In the genomic region with DNA sequence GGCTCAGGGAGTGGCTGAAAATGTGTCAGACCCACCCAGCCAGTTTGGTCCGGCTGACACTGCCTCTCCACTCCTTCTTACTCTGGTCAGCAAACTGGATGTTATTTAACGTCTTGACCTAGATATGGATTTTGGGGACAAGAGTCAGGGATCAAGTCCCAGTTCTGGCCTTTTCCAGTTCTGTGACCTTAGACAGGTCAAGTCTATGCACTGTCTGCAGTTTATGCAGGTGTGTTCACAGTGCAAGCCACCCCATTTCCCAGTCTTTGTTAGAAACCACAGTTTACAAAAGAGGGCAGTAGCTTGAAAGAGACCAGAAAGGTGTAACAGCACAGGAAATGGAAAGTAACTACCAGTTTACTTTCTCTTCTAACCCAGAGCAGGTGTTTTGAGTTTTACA, we compare ENCODE assay signal across 9 mouse cellular contexts. TPM values are rescaled to one million over a fixed set of nuclear protein-coding genes. Genes with fewer than 3 reads are reported as not detected.
DNase-seq lines count a peak whose midpoint lies in the region; ATAC-seq lines count a peak whose summit lies in the region.
"Had no signal": no experiment of that assay in that cellular context is flagged by ENCODE, and none has a peak within 500 bp of the region (broad histone marks: within the 10 kb centered on the region; RNA-seq: fewer than 3 reads in every experiment).

No protein-coding gene starts in this region.

- no peaks in the 10 kb centered on the region for H3K36me3 ChIP-seq in heart, embryonic 16.5 days (ENCODE audit: control insufficient read depth, insufficient read depth)
- peaks cover 12% of the 10 kb centered on the region for H3K36me3 ChIP-seq in hindbrain, embryonic 15.5 days
- H3K36me3 ChIP-seq in stomach, embryonic 14.5 days (ENCODE audit: control insufficient read depth, insufficient read depth, low read length), result no peaks in the 10 kb centered on the region

- peak; percentile 25 for ATAC-seq in heart, embryonic 16.5 days (replicated peaks; ENCODE audit: extremely low read depth, insufficient read depth, low FRiP score)
- 0 out of 2 replicates have a peak, but pooled peaks have one; percentile 16 for ATAC-seq in hindbrain, embryonic 15.5 days (ENCODE audit: low FRiP score, low read depth)
- ATAC-seq in stomach, embryonic 14.5 days (ENCODE audit: insufficient number of reproducible peaks, insufficient read depth, low FRiP score, low read depth), result 0 out of 2 replicates have a peak, but pooled peaks have one; percentile 19
- no peak for ATAC-seq in erythroid progenitor cell, adult 5-6 weeks (replicated peaks; ENCODE audit: low FRiP score, poor library complexity, severe bottlenecking)

- no peak for DNase-seq in heart, postnatal 4 days
- peak; percentile 56 for DNase-seq in ES-CJ7 (ENCODE audit: low read depth, low spot score)
- DNase-seq in left cerebral cortex, adult 8-10 months (ENCODE audit: low spot score in 2 of 2), result no peak
- no peak for DNase-seq in B cell, adult 2 months

- no peaks in the 10 kb centered on the region; the same call in 1 of the 2 replicates for H3K4me1 ChIP-seq in heart, embryonic 16.5 days (ENCODE audit: control insufficient read depth, insufficient read depth, low read length)
- H3K4me1 ChIP-seq in hindbrain, embryonic 15.5 days (replicated peaks), result peaks cover 37% of the 10 kb centered on the region
- H3K4me1 ChIP-seq in stomach, embryonic 14.5 days (ENCODE audit: control insufficient read depth, insufficient read depth, low read length), result 0 out of 2 replicates have a peak, but pooled peaks cover 3% of the 10 kb centered on the region

- no peak overlapping the region for H3K4me2 ChIP-seq in heart, embryonic 16.5 days (ENCODE audit: low read depth, low read length)
- H3K4me2 ChIP-seq in hindbrain, embryonic 15.5 days, result peak overlapping the region; percentile 55
- no peak overlapping the region for H3K4me2 ChIP-seq in stomach, embryonic 14.5 days (replicated peaks; ENCODE audit: low read depth, low read length)

- no peak overlapping the region for H3K27ac ChIP-seq in heart, embryonic 16.5 days (ENCODE audit: low read length)
- H3K27ac ChIP-seq in hindbrain, embryonic 15.5 days (replicated peaks), result peak overlapping the region; percentile 95
- no peak overlapping the region for H3K27ac ChIP-seq in stomach, embryonic 14.5 days (ENCODE audit: low read length)

- peaks cover 11% of the 10 kb centered on the region for H3K27me3 ChIP-seq in heart, embryonic 16.5 days (ENCODE audit: control insufficient read depth, insufficient read depth, low read length)
- no peaks in the 10 kb centered on the region for H3K27me3 ChIP-seq in hindbrain, embryonic 15.5 days
- H3K27me3 ChIP-seq in stomach, embryonic 14.5 days (ENCODE audit: control insufficient read depth, insufficient read depth, low read length), result no peaks in the 10 kb centered on the region

- 23% methylated on average over 2 of the region's 2 CpGs for WGBS in heart, embryonic 16.5 days
- 33% methylated on average over 2 of the region's 2 CpGs for WGBS in hindbrain, embryonic 15.5 days
- WGBS in stomach, embryonic 14.5 days, result 30% methylated on average over 2 of the region's 2 CpGs

- H3K9me3 ChIP-seq in heart, embryonic 16.5 days (replicated peaks; ENCODE audit: control insufficient read depth, low read length), result no peaks in the 10 kb centered on the region; the same call in 1 of the 2 replicates
- no peaks in the 10 kb centered on the region for H3K9me3 ChIP-seq in hindbrain, embryonic 15.5 days
- H3K9me3 ChIP-seq in stomach, embryonic 14.5 days (ENCODE audit: control insufficient read depth, low read depth, low read length), result no peaks in the 10 kb centered on the region

- no peak overlapping the region for H3K9ac ChIP-seq in heart, embryonic 16.5 days (ENCODE audit: low read length)
- H3K9ac ChIP-seq in hindbrain, embryonic 15.5 days, result 0 out of 2 replicates have a peak overlapping the region, but pooled peaks have one; percentile 83
- H3K9ac ChIP-seq in stomach, embryonic 14.5 days (replicated peaks; ENCODE audit: low read depth, low read length), result no peak overlapping the region

- no peak overlapping the region for H3K4me3 ChIP-seq in heart, embryonic 16.5 days (ENCODE audit: low read length)
- H3K4me3 ChIP-seq in hindbrain, embryonic 15.5 days, result peak overlapping the region; percentile 63
- H3K4me3 ChIP-seq in stomach, embryonic 14.5 days (ENCODE audit: low read depth, low read length), result no peak overlapping the region

RNA-seq across cellular contexts. Expression of a gene that starts 0.5 kb away (rescaled TPM):
- 3.4 and 7.0 TPM in 2 replicates for polyA plus RNA-seq in heart, embryonic 16.5 days (2015; fragmentation: Nextera tagmentation; extraction: Ambion mirVana)
- total RNA-seq in heart, postnatal 4 days (2021), result 1 to 10 TPM; 4.1 to 4.8 TPM
- polyA plus RNA-seq in hindbrain, embryonic 15.5 days (2015; fragmentation: Nextera tagmentation; extraction: Ambion mirVana), result 496 and 530 TPM in 2 replicates
- polyA plus RNA-seq in stomach, embryonic 14.5 days (2014; fragmentation: Nextera tagmentation; extraction: Ambion mirVana), result 2.6 and 2.7 TPM in 2 replicates
- 100 to 1,000 TPM; 634 to 689 (median 664) TPM for total RNA-seq in left cerebral cortex, adult 8-10 months (2022)
- 0.72 TPM in 1 of 2 replicates, not detected in the other for total RNA-seq in erythroid progenitor cell, adult 5-6 weeks (2015; ENCODE audit: low replicate concordance)
- total RNA-seq in erythroid progenitor cell, adult 5-6 weeks (2017; ENCODE audit: low replicate concordance), result 0.90 TPM in 1 of 2 replicates, not detected in the other

RNA-seq across cellular contexts. Expression of a gene that starts 34.3 kb away (rescaled TPM):
- 0.10 TPM in 1 of 2 replicates, not detected in the other for polyA plus RNA-seq in heart, embryonic 16.5 days (2015; fragmentation: Nextera tagmentation; extraction: Ambion mirVana)
- not detected for total RNA-seq in heart, postnatal 4 days (2021)
- 0.16 and 0.36 TPM in 2 replicates for polyA plus RNA-seq in hindbrain, embryonic 15.5 days (2015; fragmentation: Nextera tagmentation; extraction: Ambion mirVana)
- polyA plus RNA-seq in stomach, embryonic 14.5 days (2014; fragmentation: Nextera tagmentation; extraction: Ambion mirVana), result 0.12 and 0.17 TPM in 2 replicates
- not detected for total RNA-seq in left cerebral cortex, adult 8-10 months (2022)
- not detected in 2 replicates for total RNA-seq in erythroid progenitor cell, adult 5-6 weeks (2015; ENCODE audit: low replicate concordance)
- total RNA-seq in erythroid progenitor cell, adult 5-6 weeks (2017; ENCODE audit: low replicate concordance), result not detected in 2 replicates
- total RNA-seq: left cerebral cortex, postnatal 4 days had no signal

Comparison
In these comparisons a context has a peak if more than half of its experiments do, and no peak if none do; other contexts are left out.
1. RNA of a gene that starts 0.5 kb away (total RNA-seq): 634 to 689 TPM in left cerebral cortex, adult 8-10 months; 4.1 to 4.8 TPM in heart, postnatal 4 days and 0.72 to 0.90 TPM in erythroid progenitor cell, adult 5-6 weeks; every median in the first group is over 100 times any median in the second.